Comparison of ENCODE assay signal across 22 mouse cellular contexts in the genomic region with DNA sequence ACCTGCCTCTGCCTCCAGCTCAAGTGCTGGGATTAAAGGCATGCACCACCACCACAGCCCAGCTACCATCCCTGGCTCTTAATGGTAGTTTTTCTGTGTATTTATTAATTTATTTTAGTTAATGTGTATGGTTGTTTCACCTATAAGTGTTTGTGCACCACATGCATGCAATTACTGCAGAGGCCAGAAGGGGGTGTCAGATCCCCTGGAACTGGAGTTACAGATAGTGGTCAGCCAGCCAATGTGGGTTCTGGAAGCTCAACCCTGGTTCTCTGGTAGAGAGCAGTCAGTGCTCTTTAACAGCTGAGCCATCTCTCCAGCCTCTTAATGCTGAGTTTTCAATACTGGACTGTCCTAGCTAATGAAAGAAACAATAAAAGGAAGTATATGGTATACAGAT. TPM values are rescaled to one million over a fixed set of nuclear protein-coding genes. Genes with fewer than 3 reads are reported as not detected.
DNase-seq lines count a peak whose midpoint lies in the region; ATAC-seq and TF ChIP-seq lines count a peak whose summit lies in the region.
"Had no signal": no experiment of that assay in that cellular context is flagged by ENCODE, and none has a peak within 500 bp of the region (broad histone marks: within the 10 kb centered on the region; RNA-seq: fewer than 3 reads in every experiment).

No protein-coding gene starts in this region.

- no peaks in the 10 kb centered on the region for H3K9me3 ChIP-seq in lung, postnatal 0 days (ENCODE audit: low read length)
- no peaks in the 10 kb centered on the region for H3K9me3 ChIP-seq in ES-E14 (ENCODE audit: control insufficient read depth, insufficient read depth, low read depth, low read length)
- H3K9me3 ChIP-seq in hindbrain, embryonic 10.5 days = no peaks in the 10 kb centered on the region
- H3K9me3 ChIP-seq: forebrain, embryonic 12.5 days; limb, embryonic 15.5 days; midbrain, embryonic 10.5 days had no signal

- H3K79me2 ChIP-seq in heart, adult 2 months (replicated peaks; ENCODE audit: control insufficient read depth, insufficient read depth, low read length) = no peaks in the 10 kb centered on the region

- no peaks in the 10 kb centered on the region for H3K36me3 ChIP-seq in heart, adult 2 months (ENCODE audit: control insufficient read depth, insufficient read depth, low read length)
- H3K36me3 ChIP-seq in lung, postnatal 0 days (ENCODE audit: insufficient read depth, low read length) = no peaks in the 10 kb centered on the region
- H3K36me3 ChIP-seq in ES-E14 (ENCODE audit: control insufficient read depth, insufficient read depth, low read length, poor library complexity, severe bottlenecking) = no peaks in the 10 kb centered on the region
- H3K36me3 ChIP-seq in small intestine, adult 2 months (ENCODE audit: control insufficient read depth, insufficient read depth, low read length) = no peaks in the 10 kb centered on the region
- H3K36me3 ChIP-seq in hindbrain, embryonic 10.5 days = no peaks in the 10 kb centered on the region
- H3K36me3 ChIP-seq: forebrain, embryonic 12.5 days; limb, embryonic 15.5 days; midbrain, embryonic 10.5 days had no signal

- no peak for TF ChIP-seq POLR2A in heart, adult 2 months (IDR thresholded peaks at IDR 0.05; ENCODE audit: insufficient read depth, low read depth, low read length)
- no peak for TF ChIP-seq POLR2A in small intestine, adult 2 months (IDR thresholded peaks at IDR 0.05; ENCODE audit: low read depth, low read length)

- H3K27ac ChIP-seq in heart, adult 2 months = no peak overlapping the region
- H3K27ac ChIP-seq in lung, postnatal 0 days (ENCODE audit: low read length) = no peak overlapping the region
- H3K27ac ChIP-seq in ES-E14 (ENCODE audit: insufficient read depth, low read depth, low read length, poor library complexity, severe bottlenecking) = no peak overlapping the region
- H3K27ac ChIP-seq in small intestine, adult 2 months (ENCODE audit: insufficient read depth, low read depth, low read length) = no peak overlapping the region
- H3K27ac ChIP-seq in hindbrain, embryonic 10.5 days = no peak overlapping the region
- H3K27ac ChIP-seq: forebrain, embryonic 12.5 days; limb, embryonic 15.5 days; midbrain, embryonic 10.5 days had no signal

- no peak overlapping the region for H3K9ac ChIP-seq in heart, adult 2 months (ENCODE audit: low read depth, low read length)
- H3K9ac ChIP-seq in lung, postnatal 0 days (replicated peaks; ENCODE audit: low read depth) = no peak overlapping the region
- no peak overlapping the region for H3K9ac ChIP-seq in ES-E14 (ENCODE audit: insufficient read depth, low read depth, low read length, poor library complexity, severe bottlenecking)
- H3K9ac ChIP-seq: forebrain, embryonic 12.5 days; limb, embryonic 15.5 days had no signal

- peaks cover 3% of the 10 kb centered on the region for H3K4me1 ChIP-seq in heart, adult 2 months (ENCODE audit: control insufficient read depth, insufficient read depth, low read length)
- H3K4me1 ChIP-seq in lung, postnatal 0 days (ENCODE audit: insufficient read depth, low read depth, low read length) = peaks cover 3% of the 10 kb centered on the region; the same call in 1 of the 2 replicates
- H3K4me1 ChIP-seq in ES-E14 (ENCODE audit: control insufficient read depth in 2 of 2, insufficient read depth in 2 of 2, low read length in 2 of 2, poor library complexity in 1 of 2) = peaks cover 0 to 17% of the 10 kb centered on the region in 2 experiments; a peak in 2 of 4 replicates
- H3K4me1 ChIP-seq in small intestine, adult 2 months (ENCODE audit: control insufficient read depth, insufficient read depth, insufficient read length, low read length) = peaks cover 19% of the 10 kb centered on the region
- peaks cover 26% of the 10 kb centered on the region for H3K4me1 ChIP-seq in hindbrain, embryonic 10.5 days (replicated peaks)

- intact Hi-C loops in heart, adult 2 months (cut with DNase I) = no loop called here
- intact Hi-C loops in heart, postnatal 36 days (cut with DNase I) = no loop called here

- H3K27me3 ChIP-seq in heart, adult 2 months (ENCODE audit: control insufficient read depth, insufficient read depth, low read length) = no peaks in the 10 kb centered on the region
- no peaks in the 10 kb centered on the region for H3K27me3 ChIP-seq in lung, postnatal 0 days (replicated peaks; ENCODE audit: insufficient read depth, low read length)
- no peaks in the 10 kb centered on the region for H3K27me3 ChIP-seq in small intestine, adult 2 months (ENCODE audit: control insufficient read depth, insufficient read depth, low read length)
- no peaks in the 10 kb centered on the region for H3K27me3 ChIP-seq in hindbrain, embryonic 10.5 days (ENCODE audit: insufficient read depth, poor library complexity, severe bottlenecking)
- H3K27me3 ChIP-seq: forebrain, embryonic 12.5 days; limb, embryonic 15.5 days had no signal

- peak; percentile 31 for TF ChIP-seq CTCF in heart, adult 2 months (IDR thresholded peaks at IDR 0.05)
- peak; percentile 48 for TF ChIP-seq CTCF in lung, postnatal 0 days (IDR thresholded peaks at IDR 0.05)
- TF ChIP-seq CTCF in small intestine, adult 2 months (IDR thresholded peaks at IDR 0.05; ENCODE audit: extremely low read depth, insufficient read length, insufficient replicate concordance, low read depth, low read length) = peak; percentile 11; the same call in 1 of the 2 replicates

- TF ChIP-seq EP300 in heart, adult 2 months (IDR thresholded peaks at IDR 0.05; ENCODE audit: insufficient read depth, low read depth, low read length) = no peak
- no peak for TF ChIP-seq EP300 in lung, postnatal 0 days (IDR thresholded peaks at IDR 0.05)

- ATAC-seq in lung, postnatal 0 days = no peak

- H3K4me2 ChIP-seq in lung, postnatal 0 days (replicated peaks; ENCODE audit: low read depth, low read length) = no peak overlapping the region
- H3K4me2 ChIP-seq: forebrain, embryonic 12.5 days; limb, embryonic 15.5 days had no signal

- no peak for DNase-seq in heart, adult 2 months
- no peak for DNase-seq in heart, postnatal 36 days
- no peak for DNase-seq in lung, postnatal 0 days (ENCODE audit: low spot score)
- no peak for DNase-seq in lung, postnatal 25 days (ENCODE audit: low spot score)
- DNase-seq in ES-E14 (ENCODE audit: low read depth, low spot score) = no peak
- no peak for DNase-seq in ovary, postnatal 14 days (ENCODE audit: low spot score)
- no peak for DNase-seq in hindbrain, embryonic 10.5 days (ENCODE audit: low spot score)
- DNase-seq: adrenal gland, adult 8-10 months; cerebellum, adult 18-20 months; gastrocnemius, postnatal 10 days; heart, postnatal 10 days; kidney, postnatal 10 days; layer of hippocampus, adult 9-11 months; lung, postnatal 36 days; thymus, postnatal 36 days had no signal

- in situ Hi-C loops in ES-E14 (cut with MboI; ENCODE audit: low sequenced_read_pairs in 2 of 2, unreplicated experiment in 2 of 2) = loop anchor here in 1 of 2 experiments (25.0 kb wide), 1 partner anchor 191 kb away; no protein-coding TSS in a partner anchor

- no peak overlapping the region for H3K4me3 ChIP-seq in heart, adult 2 months
- no peak overlapping the region for H3K4me3 ChIP-seq in lung, postnatal 0 days (ENCODE audit: low read depth, low read length)
- no peak overlapping the region for H3K4me3 ChIP-seq in ES-E14 (ENCODE audit: insufficient read depth in 1 of 2, low read depth in 1 of 2, low read length in 2 of 2, poor library complexity in 1 of 2, severe bottlenecking in 1 of 2)
- no peak overlapping the region for H3K4me3 ChIP-seq in small intestine, adult 2 months (ENCODE audit: low read depth, low read length)
- no peak overlapping the region for H3K4me3 ChIP-seq in hindbrain, embryonic 10.5 days
- H3K4me3 ChIP-seq: forebrain, embryonic 12.5 days; limb, embryonic 15.5 days; midbrain, embryonic 10.5 days had no signal

TF ChIP-seq in ES-E14, 5 proteins besides CTCF, POLR2A, EP300 and RAD21:
- TF ChIP-seq ZC3H11A (IDR thresholded peaks at IDR 0.05; ENCODE audit: borderline replicate concordance, low read depth, low read length) = peak; percentile 78
- no peak for TF ChIP-seq MAFK (IDR thresholded peaks at IDR 0.05; ENCODE audit: insufficient read depth, low read depth, low read length)

RNA-seq across cellular contexts. Expression of gene Terf2, which starts 24.5 kb away (rescaled TPM):
- 10 to 100 TPM; 11.1 to 11.2 TPM for total RNA-seq in heart, adult 2 months (2021)
- polyA plus RNA-seq in heart, adult 2 months (2012; rRNA removed) = 6.0 and 8.9 TPM in 2 replicates
- 10 to 100 TPM; 11.5 to 13.9 TPM for total RNA-seq in heart, postnatal 36 days (2021)
- polyA plus RNA-seq in lung, postnatal 0 days (2015; fragmentation: Nextera tagmentation; extraction: Ambion mirVana) = 13.1 and 13.2 TPM in 2 replicates
- 13.9 and 14.1 TPM in 2 replicates for total RNA-seq in ES-E14 (2012; rRNA removed)
- polyA plus RNA-seq in small intestine, adult 2 months (2012; rRNA removed) = 2.5 and 4.5 TPM in 2 replicates
- 17.6 and 18.5 TPM in 2 replicates for polyA plus RNA-seq in hindbrain, embryonic 10.5 days (2016; fragmentation: Nextera tagmentation; extraction: Ambion mirVana)

RNA-seq across cellular contexts. Expression of gene Cyb5b, which starts 29.6 kb away (rescaled TPM):
- total RNA-seq in heart, adult 2 months (2021) = 10 to 100 TPM; 38.8 to 41.1 TPM
- polyA plus RNA-seq in heart, adult 2 months (2012; rRNA removed) = 33.2 and 50.8 TPM in 2 replicates
- 10 to 100 TPM; 29.4 to 43.2 TPM for total RNA-seq in heart, postnatal 36 days (2021)
- polyA plus RNA-seq in lung, postnatal 0 days (2015; fragmentation: Nextera tagmentation; extraction: Ambion mirVana) = 58.4 and 63.1 TPM in 2 replicates
- total RNA-seq in ES-E14 (2012; rRNA removed) = 27.8 and 44.9 TPM in 2 replicates
- 86.2 and 157 TPM in 2 replicates for polyA plus RNA-seq in small intestine, adult 2 months (2012; rRNA removed)
- polyA plus RNA-seq in hindbrain, embryonic 10.5 days (2016; fragmentation: Nextera tagmentation; extraction: Ambion mirVana) = 138 and 157 TPM in 2 replicates

RNA-seq across cellular contexts. Expression of gene Tmed6, which starts 55.4 kb away (rescaled TPM):
- total RNA-seq in heart, adult 2 months (2021) = not detected
- polyA plus RNA-seq in heart, adult 2 months (2012; rRNA removed) = not detected in 2 replicates
- not detected for total RNA-seq in heart, postnatal 36 days (2021)
- 2.3 and 2.4 TPM in 2 replicates for polyA plus RNA-seq in lung, postnatal 0 days (2015; fragmentation: Nextera tagmentation; extraction: Ambion mirVana)
- total RNA-seq in ES-E14 (2012; rRNA removed) = 0.27 and 0.48 TPM in 2 replicates
- 7.1 and 88.2 TPM in 2 replicates for polyA plus RNA-seq in small intestine, adult 2 months (2012; rRNA removed)
- polyA plus RNA-seq in hindbrain, embryonic 10.5 days (2016; fragmentation: Nextera tagmentation; extraction: Ambion mirVana) = not detected in 2 replicates
- total RNA-seq: adrenal gland, adult 8-10 months; gastrocnemius, postnatal 10 days; heart, postnatal 10 days; left cerebral cortex, postnatal 14 days had no signal
- polyA plus RNA-seq: cortical plate, adult 2 months; embryonic facial prominence, embryonic 14.5 days; forebrain, embryonic 12.5 days; limb, embryonic 15.5 days; midbrain, embryonic 10.5 days had no signal
